Mouse (Mus musculus) left cerebral cortex, adult 9 months (tissue): ENCODE data around the gene Rpap1.

Experiments
- DNase-seq, 2 experiments: peaks; one replicate each; pipeline ENCODE4 v3.0.0; 2022; ENCODE audit warnings: low spot score in 2 of 2

Gene Rpap1

GRCm38 (mm10) chr2:119787206-119787883, at the start of gene Rpap1:
Rpap1 (minus strand) TSS chr2:119787537.
- peak in 1 of 2 experiments; percentile 83 for DNase-seq

- DNase-seq = no peak
Measured at GRCm38 (mm10) chr2:119834231-119834630, 46.9 kb upstream of the Rpap1 start.

- DNase-seq = no peak
Measured at GRCm38 (mm10) chr2:119830579-119830978, 43.2 kb upstream of the Rpap1 start.

- no peak for DNase-seq
Measured at GRCm38 (mm10) chr2:119821136-119821535, 33.8 kb upstream of the Rpap1 start.

- DNase-seq = no peak
Measured at GRCm38 (mm10) chr2:119818668-119819272, 31.4 kb upstream of the Rpap1 start.

- DNase-seq = no peak
Measured at GRCm38 (mm10) chr2:119817047-119817446, 29.7 kb upstream of the Rpap1 start.

GRCm38 (mm10) chr2:119816611-119817010, 29.3 kb upstream of the Rpap1 start:
- no peak for DNase-seq

GRCm38 (mm10) chr2:119814376-119814933, 27.1 kb upstream of the Rpap1 start:
- peak in 1 of 2 experiments; percentile 79 for DNase-seq

- DNase-seq = peak in 1 of 2 experiments; percentile 76
Measured at GRCm38 (mm10) chr2:119811490-119812146, 24.3 kb upstream of the Rpap1 start.

- no peak for DNase-seq
Measured at GRCm38 (mm10) chr2:119810890-119811289, 23.6 kb upstream of the Rpap1 start.

- DNase-seq = no peak
Measured at GRCm38 (mm10) chr2:119808881-119809280, 21.5 kb upstream of the Rpap1 start.

GRCm38 (mm10) chr2:119808438-119808837, 21.1 kb upstream of the Rpap1 start:
- DNase-seq = no peak

GRCm38 (mm10) chr2:119805536-119805935, 18.2 kb upstream of the Rpap1 start:
- no peak for DNase-seq

GRCm38 (mm10) chr2:119804776-119805175, 17.4 kb upstream of the Rpap1 start:
- DNase-seq = no peak

- no peak for DNase-seq
Measured at GRCm38 (mm10) chr2:119804275-119804628, 16.9 kb upstream of the Rpap1 start.

- peak in 1 of 2 experiments; percentile 79 for DNase-seq
Measured at GRCm38 (mm10) chr2:119803618-119804274, 16.4 kb upstream of the Rpap1 start.

GRCm38 (mm10) chr2:119802767-119803617, 15.7 kb upstream of the Rpap1 start:
- DNase-seq = no peak

- DNase-seq = peak in 1 of 2 experiments; percentile 82
Measured at GRCm38 (mm10) chr2:119800876-119801846, 13.8 kb upstream of the Rpap1 start.

GRCm38 (mm10) chr2:119799961-119800550, 12.7 kb upstream of the Rpap1 start:
- DNase-seq = no peak
